Mouse (Mus musculus) kidney, embryonic 16.5 days (tissue): Measurements from ENCODE around the gene Mtx1. TPM values are rescaled to one million over a fixed set of nuclear protein-coding genes. Genes with fewer than 3 reads are reported as not detected.

Experiments
- ATAC-seq: fragments of 200-750 bp; cut with Nextera tagmentation; 2 replicates; pipeline ENCODE4 v1.8.0; 2017; ENCODE audit warnings: moderate TSS enrichment; ENCODE audit not compliant: low FRiP score, low TSS enrichment
- H3K27ac ChIP-seq: fragments of 300-500 bp; sonication (generic); 2 replicates; pipeline ENCODE4 v1.5.1; 2014; ENCODE audit warnings: low read length
- H3K27me3 ChIP-seq: fragments of 300-500 bp; sonication (generic); 2 replicates; pipeline ENCODE4 v1.6.1; 2014; ENCODE audit warnings: low read length, control low read depth, mixed read lengths; ENCODE audit not compliant: insufficient read depth
- H3K36me3 ChIP-seq: fragments of 300-500 bp; sonication (generic); 2 replicates; pipeline ENCODE4 v1.6.1; 2014; ENCODE audit warnings: low read length, control low read depth, mixed read lengths; ENCODE audit not compliant: insufficient read depth
- H3K4me1 ChIP-seq: fragments of 300-500 bp; sonication (generic); 2 replicates; pipeline ENCODE4 v1.6.1; 2014; ENCODE audit warnings: low read length, control low read depth, mixed read lengths; ENCODE audit not compliant: insufficient read depth
- H3K4me2 ChIP-seq: fragments of 300-500 bp; sonication (generic); replicated peaks from 2 replicates; pipeline ENCODE4 v1.6.1; 2014; ENCODE audit warnings: low read depth, low read length
- H3K4me3 ChIP-seq: fragments of 300-500 bp; sonication (generic); 2 replicates; pipeline ENCODE4 v1.5.1; 2014; ENCODE audit warnings: mild to moderate bottlenecking, low read length
- H3K9ac ChIP-seq: fragments of 300-500 bp; sonication (generic); replicated peaks from 2 replicates; pipeline ENCODE4 v1.6.1; 2014; ENCODE audit warnings: low read length
- H3K9me3 ChIP-seq: fragments of 300-500 bp; sonication (generic); 2 replicates; pipeline ENCODE4 v1.6.1; 2016; ENCODE audit warnings: low read length, control low read depth
- WGBS: fragments of 180-500 bp; shearing (Covaris S2); extraction: QIAGEN DNeasy Blood & Tissue Kit; methylation state at CpG from one replicate; pipeline ENCODE4 v1.1.7; 2014; 5-methylcytosine and 5-hydroxymethylcytosine counted together
- polyA plus RNA-seq: library from polyadenylated mRNA; unstranded; fragments of >200 nt; fragmentation: Nextera tagmentation; extraction: Ambion mirVana; gene quantifications from 2 replicates; pipeline ENCODE4 v1.2.1, GENCODE M21; 2015

Gene Mtx1
- polyA plus RNA-seq, 1 experiment from 2014 or later = 227 TPM

DNA sequence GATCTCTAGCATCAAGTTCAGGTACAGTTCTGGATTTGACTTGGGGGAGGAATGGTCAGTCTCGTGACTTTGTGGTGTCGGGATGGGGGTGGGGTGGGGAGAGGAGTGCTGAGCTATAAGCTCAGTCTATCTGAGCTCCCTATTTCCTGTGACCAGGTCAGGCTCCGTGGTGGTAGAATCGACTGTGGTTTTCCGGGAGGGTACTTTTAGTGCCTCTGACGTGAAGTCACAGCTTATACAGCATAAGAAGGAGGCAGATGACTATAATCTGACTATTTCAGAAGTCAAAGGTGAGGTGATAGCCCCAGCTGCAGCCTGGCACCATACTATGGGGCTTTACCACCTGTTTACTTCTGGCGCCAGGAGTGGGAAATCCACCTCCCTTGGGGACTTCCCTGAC lies 4.5 kb upstream of the Mtx1 start:
- Histone ChIP-seq H3K4me3 (peak overlapping the region; percentile 4; the same call in 1 of the 2 replicates), H3K9me3 (no peaks in the 10 kb centered on the region), H3K4me1 (peaks cover 46% of the 10 kb centered on the region), H3K4me2 (peak overlapping the region; percentile 9; the same call in 1 of the 2 replicates), H3K36me3 (no peaks in the 10 kb centered on the region), H3K27me3 (no peaks in the 10 kb centered on the region; the same call in 1 of the 2 replicates), H3K9ac (no peak overlapping the region), H3K27ac (no peak overlapping the region)
- no peak for ATAC-seq
- 56% methylated on average over 7 of the region's 7 CpGs for WGBS

DNA sequence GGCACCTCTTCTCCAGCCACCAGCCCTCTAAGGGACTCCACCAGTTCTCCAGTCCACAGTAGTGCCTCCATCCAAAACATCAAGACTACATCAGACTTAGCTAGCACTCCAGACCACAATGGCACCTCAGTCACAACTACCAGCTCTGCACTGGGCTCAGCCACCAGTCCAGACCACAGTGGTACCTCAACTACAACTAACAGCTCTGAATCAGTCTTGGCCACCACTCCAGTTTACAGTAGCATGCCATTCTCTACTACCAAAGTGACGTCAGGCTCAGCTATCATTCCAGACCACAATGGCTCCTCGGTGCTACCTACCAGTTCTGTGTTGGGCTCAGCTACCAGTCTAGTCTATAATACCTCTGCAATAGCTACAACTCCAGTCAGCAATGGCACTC lies 3.7 kb upstream of the Mtx1 start:
- no peak overlapping the region for H3K27ac ChIP-seq
- 93% methylated on average over 2 of the region's 2 CpGs for WGBS
- 0 out of 2 replicates have a peak overlapping the region, but pooled peaks have one; percentile 9 for H3K4me2 ChIP-seq
- peaks cover 54% of the 10 kb centered on the region for H3K4me1 ChIP-seq
- H3K36me3 ChIP-seq = no peaks in the 10 kb centered on the region
- no peak for ATAC-seq
- H3K9me3 ChIP-seq = no peaks in the 10 kb centered on the region
- no peak overlapping the region for H3K9ac ChIP-seq
- H3K4me3 ChIP-seq = no peak overlapping the region
- H3K27me3 ChIP-seq = peaks cover 3% of the 10 kb centered on the region; the same call in 1 of the 2 replicates

DNA sequence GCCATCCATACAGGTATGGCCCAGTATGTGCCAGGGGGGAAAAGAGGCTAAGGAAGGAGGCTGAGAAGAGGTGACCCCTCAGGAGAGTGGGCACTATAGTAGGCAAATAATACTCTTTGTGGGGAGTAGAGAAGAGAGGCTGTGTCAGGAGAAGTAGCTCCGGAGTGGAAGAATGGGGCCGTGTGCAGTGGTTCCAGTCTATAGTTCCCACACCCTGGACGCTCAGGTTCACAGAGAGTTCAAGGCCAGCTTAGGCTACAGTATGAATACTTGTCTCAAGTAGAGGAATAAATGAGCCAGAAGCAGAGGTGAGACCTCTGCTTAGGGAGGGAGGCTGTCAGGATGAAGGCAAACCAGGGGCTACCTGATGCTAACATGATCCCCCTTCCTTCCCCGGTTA lies 2.4 kb upstream of the Mtx1 start:
- 42% methylated on average over 4 of the region's 4 CpGs for WGBS
- peak overlapping the region; percentile 81 for H3K4me2 ChIP-seq
- peak overlapping the region; percentile 53 for H3K4me3 ChIP-seq
- H3K27ac ChIP-seq = peak overlapping the region; percentile 84
- H3K36me3 ChIP-seq = no peaks in the 10 kb centered on the region
- ATAC-seq = no peak
- peaks cover 54% of the 10 kb centered on the region for H3K4me1 ChIP-seq
- H3K27me3 ChIP-seq = peaks cover 3% of the 10 kb centered on the region; the same call in 1 of the 2 replicates
- no peaks in the 10 kb centered on the region for H3K9me3 ChIP-seq
- H3K9ac ChIP-seq = peak overlapping the region; percentile 55; the same call in 1 of the 2 replicates

DNA sequence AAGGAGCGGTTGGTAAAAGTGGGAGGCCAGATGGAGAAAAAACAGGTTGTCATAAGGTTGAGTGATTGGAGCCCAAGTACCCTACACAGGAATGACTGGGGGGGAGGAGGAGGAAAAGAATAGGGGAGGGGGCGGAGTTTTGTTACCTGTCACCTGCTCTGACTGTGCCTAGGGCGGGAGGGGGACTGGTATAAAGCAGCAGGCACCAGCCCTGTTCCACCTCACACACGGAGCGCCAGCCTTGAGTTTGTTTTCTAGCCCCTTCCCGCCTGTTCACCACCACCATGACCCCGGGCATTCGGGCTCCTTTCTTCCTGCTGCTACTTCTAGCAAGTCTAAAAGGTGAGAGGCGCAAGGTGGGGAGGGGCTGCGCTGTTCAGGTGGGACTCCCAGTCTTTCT lies 1.9 kb upstream of the Mtx1 start, which contains the start of gene Muc1:
Gene Muc1 (plus strand): TSS at position 222 of the 400 bp plus-strand sequence.
- peaks cover 3% of the 10 kb centered on the region; the same call in 1 of the 2 replicates for H3K27me3 ChIP-seq
- no peaks in the 10 kb centered on the region for H3K36me3 ChIP-seq
- WGBS = 20% methylated on average over 10 of the region's 10 CpGs
- peaks cover 53% of the 10 kb centered on the region for H3K4me1 ChIP-seq
- H3K4me3 ChIP-seq = peak within 1 kb of the TSS; percentile 53
- peak within 1 kb of the TSS; percentile 84 for H3K27ac ChIP-seq
- peak; percentile 14 for ATAC-seq
- H3K9me3 ChIP-seq = no peaks in the 10 kb centered on the region
- peak within 1 kb of the TSS; percentile 66 for H3K9ac ChIP-seq
- peak within 1 kb of the TSS; percentile 81 for H3K4me2 ChIP-seq

- Histone ChIP-seq H3K27me3 (peaks cover 3% of the 10 kb centered on the region; the same call in 1 of the 2 replicates), H3K36me3 (no peaks in the 10 kb centered on the region), H3K4me3 (peak overlapping the region; percentile 53), H3K4me1 (peaks cover 48% of the 10 kb centered on the region), H3K9ac (peak overlapping the region; percentile 66), H3K4me2 (peak overlapping the region; percentile 81), H3K27ac (peak overlapping the region; percentile 84), H3K9me3 (no peaks in the 10 kb centered on the region)
- ATAC-seq = peak; percentile 57
- under 1% methylated on average over 20 of the region's 20 CpGs for WGBS
Measured at GRCm38 (mm10) chr3:89228180-89228549, 1.3 kb upstream of the Mtx1 start.

DNA sequence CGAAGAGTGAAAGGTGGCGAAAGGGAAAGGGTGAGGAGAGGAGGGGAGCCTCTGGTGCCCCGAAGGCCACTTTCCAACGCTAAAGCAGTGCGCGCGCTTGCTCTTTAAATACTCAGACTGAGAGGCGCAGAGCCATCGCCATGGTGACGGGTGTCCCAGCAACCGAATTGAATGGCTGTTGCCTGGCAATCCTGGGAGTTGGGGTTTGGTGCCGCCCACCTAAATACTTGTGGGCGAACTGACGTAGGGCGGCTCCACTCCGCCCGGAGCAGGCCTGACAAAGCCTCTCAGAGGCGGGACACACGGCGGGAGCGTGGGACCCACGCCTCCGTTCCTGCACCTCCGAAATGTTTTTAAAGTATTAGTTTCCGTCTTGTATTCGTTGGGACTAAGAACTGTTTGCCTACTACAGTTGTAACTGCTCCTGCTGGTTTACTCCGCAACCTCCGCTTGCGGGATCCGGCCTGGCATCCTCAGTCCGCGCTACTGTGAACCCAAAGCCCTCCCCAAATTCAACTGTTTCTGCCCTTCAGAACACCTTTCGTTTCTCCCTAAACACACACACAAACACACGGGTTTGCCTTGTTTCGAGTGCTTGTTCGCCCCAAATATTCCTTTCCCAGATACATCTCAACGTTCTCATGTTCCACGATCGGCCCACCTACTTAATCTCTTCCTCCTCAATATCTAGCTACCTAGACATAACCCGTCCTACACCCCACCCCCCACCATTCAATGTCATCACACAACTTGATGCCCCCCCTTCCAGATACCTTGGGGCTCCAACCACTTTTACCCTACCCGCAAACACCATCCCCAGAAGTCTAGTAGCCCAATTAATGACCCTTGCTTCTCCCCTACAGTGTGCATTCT lies 655 bp upstream of the Mtx1 start:
- H3K9me3 ChIP-seq = no peaks in the 10 kb centered on the region
- peaks cover 44% of the 10 kb centered on the region for H3K4me1 ChIP-seq
- peak overlapping the region; percentile 84 for H3K27ac ChIP-seq
- H3K4me2 ChIP-seq = peak overlapping the region; percentile 81
- H3K36me3 ChIP-seq = no peaks in the 10 kb centered on the region
- ATAC-seq = peak; percentile 82
- H3K9ac ChIP-seq = peak overlapping the region; percentile 66
- peak overlapping the region; percentile 53 for H3K4me3 ChIP-seq
- H3K27me3 ChIP-seq = peaks cover 3% of the 10 kb centered on the region; the same call in 1 of the 2 replicates
- 2% methylated on average over 41 of the region's 41 CpGs for WGBS

GRCm38 (mm10) chr3:89226361-89226760 lies 527 bp downstream of the Mtx1 start:
- Histone ChIP-seq H3K4me1 (peaks cover 38% of the 10 kb centered on the region), H3K27ac (no peak overlapping the region), H3K27me3 (peaks cover 3% of the 10 kb centered on the region; the same call in 1 of the 2 replicates), H3K9ac (peak overlapping the region; percentile 66; the same call in 1 of the 2 replicates), H3K4me2 (peak overlapping the region; percentile 81), H3K36me3 (no peaks in the 10 kb centered on the region), H3K4me3 (peak overlapping the region; percentile 53; the same call in 1 of the 2 replicates), H3K9me3 (no peaks in the 10 kb centered on the region)
- no peak for ATAC-seq
- 38% methylated on average over 11 of the region's 11 CpGs for WGBS

DNA sequence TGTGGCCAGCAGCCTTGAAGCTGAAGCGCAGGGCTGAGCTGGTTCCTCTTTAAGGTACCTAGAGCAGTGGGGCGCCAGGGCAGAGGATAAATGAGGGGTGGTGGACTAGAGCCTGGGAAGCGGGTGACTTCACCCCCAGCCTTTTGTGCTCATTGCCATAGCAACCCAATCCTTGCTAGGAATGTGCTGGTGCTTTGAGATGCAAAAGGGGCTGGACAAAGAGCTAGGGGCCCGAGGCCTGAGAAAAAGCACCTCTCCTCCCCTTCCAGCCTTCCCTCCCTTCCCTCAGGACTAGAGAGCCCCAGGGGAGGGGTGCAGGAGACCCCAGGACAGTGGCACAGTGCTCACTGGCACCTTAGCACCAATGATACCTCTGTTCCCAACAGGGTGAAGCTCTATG lies 970 bp downstream of the Mtx1 start:
- Histone ChIP-seq H3K4me3 (no peak overlapping the region), H3K9ac (peak overlapping the region; percentile 11; the same call in 1 of the 2 replicates), H3K27ac (no peak overlapping the region), H3K4me2 (peak overlapping the region; percentile 81), H3K36me3 (no peaks in the 10 kb centered on the region), H3K27me3 (peaks cover 3% of the 10 kb centered on the region; the same call in 1 of the 2 replicates), H3K9me3 (no peaks in the 10 kb centered on the region), H3K4me1 (peaks cover 38% of the 10 kb centered on the region)
- whole genome bisulfite sequencing = 42% methylated on average over 4 of the region's 4 CpGs
- no peak for ATAC-seq

- ATAC-seq = no peak
- 65% methylated on average over 12 of the region's 12 CpGs for WGBS
Measured at GRCm38 (mm10) chr3:89225321-89225815, 1.5 kb downstream of the Mtx1 start.

More at GRCm38 (mm10) chr3:89225321-89225815, 1.5 kb downstream of the Mtx1 start:
- peaks cover 3% of the 10 kb centered on the region; the same call in 1 of the 2 replicates for H3K27me3 ChIP-seq
- no peaks in the 10 kb centered on the region for H3K36me3 ChIP-seq
- H3K27ac ChIP-seq = no peak overlapping the region
- H3K9ac ChIP-seq = no peak overlapping the region
- H3K4me1 ChIP-seq = peaks cover 38% of the 10 kb centered on the region
- no peak overlapping the region for H3K4me2 ChIP-seq
- H3K9me3 ChIP-seq = no peaks in the 10 kb centered on the region
- no peak overlapping the region for H3K4me3 ChIP-seq
